Mouse (Mus musculus): Measurements from ENCODE around the gene Emp1.

Gene Emp1

GRCm38 (mm10) chr6:135362459-135363159 is at the start of gene Emp1:
Gene Emp1, plus strand, starts transcription at chr6:135362545.
- no peak for DNase-seq (ENCODE audit: low read depth, low spot score)

- DNase-seq (ENCODE audit: low read depth, low spot score), result peak; percentile 33
Measured at GRCm38 (mm10) chr6:135313981-135314380, 48.4 kb upstream of the Emp1 start.

GRCm38 (mm10) chr6:135316141-135316540 is 46.2 kb upstream of the Emp1 start:
- DNase-seq (ENCODE audit: low read depth, low spot score), result no peak

GRCm38 (mm10) chr6:135319431-135319933 is 42.9 kb upstream of the Emp1 start:
- peak; percentile 49 for DNase-seq (ENCODE audit: low read depth, low spot score)

DNA sequence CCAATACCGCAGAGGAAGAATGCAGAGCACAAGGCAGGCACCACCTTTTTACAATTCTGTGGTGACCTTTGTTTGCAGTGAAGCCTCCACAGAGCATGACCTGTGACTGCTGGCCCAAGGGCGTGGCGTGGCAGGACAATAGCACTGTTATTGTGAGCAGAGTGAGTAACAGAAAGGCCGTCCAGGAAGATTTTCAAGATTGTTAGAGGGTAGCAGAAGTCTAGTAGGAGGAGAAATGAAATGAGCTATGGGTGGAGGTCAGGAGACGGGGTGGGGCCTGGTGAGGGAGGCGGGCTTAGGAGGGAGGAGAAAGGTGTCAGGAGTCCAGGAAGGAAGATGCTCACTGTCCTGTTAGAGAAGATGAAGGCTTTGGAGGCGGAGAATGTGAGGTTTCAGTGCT is 39.6 kb upstream of the Emp1 start:
- peak; percentile 92 for DNase-seq (ENCODE audit: low read depth, low spot score)

GRCm38 (mm10) chr6:135323311-135323982 is 38.9 kb upstream of the Emp1 start:
- DNase-seq (ENCODE audit: low read depth, low spot score), result peak; percentile 58

DNA sequence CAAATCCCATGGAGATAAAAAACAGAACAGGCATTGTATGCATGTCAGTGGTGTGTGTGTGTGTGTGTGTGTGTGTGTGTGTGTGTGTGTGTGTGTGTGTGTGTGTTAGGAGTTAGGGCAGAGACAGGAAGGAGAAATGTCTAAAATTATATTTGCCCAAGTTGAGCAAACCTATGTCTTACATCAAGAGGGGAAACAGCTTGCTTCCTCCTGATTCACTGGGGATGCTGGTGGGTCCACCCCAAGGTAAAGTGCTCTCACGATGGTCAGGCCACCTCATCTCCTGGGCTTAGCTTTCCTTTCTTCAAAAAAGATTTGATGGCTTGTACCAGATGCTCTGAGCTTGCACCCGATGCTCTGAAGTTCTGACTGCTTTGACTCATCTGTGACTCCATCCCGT is 38.2 kb upstream of the Emp1 start:
- no peak for DNase-seq (ENCODE audit: low read depth, low spot score)

- DNase-seq (ENCODE audit: low read depth, low spot score), result peak; percentile 27
Measured at GRCm38 (mm10) chr6:135324686-135325300, 37.6 kb upstream of the Emp1 start.

- DNase-seq (ENCODE audit: low read depth, low spot score), result no peak
Measured at GRCm38 (mm10) chr6:135326847-135327246, 35.5 kb upstream of the Emp1 start.

- DNase-seq (ENCODE audit: low read depth, low spot score), result no peak
Measured at GRCm38 (mm10) chr6:135331916-135332315, 30.4 kb upstream of the Emp1 start.

DNA sequence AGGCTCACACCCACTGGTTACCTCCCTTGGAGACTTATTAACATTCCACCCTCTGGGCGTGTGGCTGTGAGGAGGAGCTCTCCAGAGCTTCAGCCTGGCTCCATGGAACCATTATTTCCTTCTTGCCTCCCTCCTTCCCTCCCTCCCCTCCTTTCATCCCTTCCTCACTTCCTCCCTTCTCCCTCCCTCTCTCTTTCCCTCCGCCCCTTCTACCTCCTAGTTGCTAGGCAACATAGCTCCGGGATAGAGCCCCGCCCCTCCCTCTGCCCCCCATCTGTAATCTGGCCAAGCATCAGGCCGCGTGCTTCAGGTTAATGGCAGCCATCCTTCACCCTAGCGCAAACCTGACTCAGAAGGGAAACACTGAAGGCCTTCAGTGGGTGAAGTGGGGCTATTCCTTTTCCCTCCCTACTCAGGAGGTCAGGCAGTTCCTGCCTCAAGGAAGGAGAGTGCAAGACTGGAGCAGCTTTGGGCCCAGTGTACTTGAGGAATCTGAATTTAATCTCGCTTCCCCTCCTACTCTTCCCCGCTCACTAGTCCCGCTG is 29.5 kb upstream of the Emp1 start:
- peak; percentile 70 for DNase-seq (ENCODE audit: low read depth, low spot score)

GRCm38 (mm10) chr6:135333994-135334651 is 28.2 kb upstream of the Emp1 start:
- DNase-seq (ENCODE audit: low read depth, low spot score), result peak; percentile 50

- DNase-seq (ENCODE audit: low read depth, low spot score), result no peak
Measured at GRCm38 (mm10) chr6:135336376-135336775, 26.0 kb upstream of the Emp1 start.

GRCm38 (mm10) chr6:135340355-135341075 is 21.8 kb upstream of the Emp1 start:
- no peak for DNase-seq (ENCODE audit: low read depth, low spot score)

DNA sequence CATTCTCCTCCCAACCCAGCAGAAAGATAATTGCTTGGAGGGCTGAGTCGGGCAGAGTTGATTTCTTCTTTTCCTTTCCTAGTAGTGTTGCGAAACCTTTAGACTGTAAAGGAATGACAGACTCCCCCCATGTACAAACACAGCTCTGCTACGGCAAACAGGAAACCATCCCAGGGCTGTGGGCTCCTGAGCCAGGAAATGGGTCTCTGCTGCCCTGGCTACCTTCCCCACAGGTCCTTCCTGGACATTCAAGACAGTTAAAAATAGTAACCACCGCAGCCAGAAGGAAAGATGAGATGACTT is 21.3 kb upstream of the Emp1 start:
- no peak for DNase-seq (ENCODE audit: low read depth, low spot score)

DNA sequence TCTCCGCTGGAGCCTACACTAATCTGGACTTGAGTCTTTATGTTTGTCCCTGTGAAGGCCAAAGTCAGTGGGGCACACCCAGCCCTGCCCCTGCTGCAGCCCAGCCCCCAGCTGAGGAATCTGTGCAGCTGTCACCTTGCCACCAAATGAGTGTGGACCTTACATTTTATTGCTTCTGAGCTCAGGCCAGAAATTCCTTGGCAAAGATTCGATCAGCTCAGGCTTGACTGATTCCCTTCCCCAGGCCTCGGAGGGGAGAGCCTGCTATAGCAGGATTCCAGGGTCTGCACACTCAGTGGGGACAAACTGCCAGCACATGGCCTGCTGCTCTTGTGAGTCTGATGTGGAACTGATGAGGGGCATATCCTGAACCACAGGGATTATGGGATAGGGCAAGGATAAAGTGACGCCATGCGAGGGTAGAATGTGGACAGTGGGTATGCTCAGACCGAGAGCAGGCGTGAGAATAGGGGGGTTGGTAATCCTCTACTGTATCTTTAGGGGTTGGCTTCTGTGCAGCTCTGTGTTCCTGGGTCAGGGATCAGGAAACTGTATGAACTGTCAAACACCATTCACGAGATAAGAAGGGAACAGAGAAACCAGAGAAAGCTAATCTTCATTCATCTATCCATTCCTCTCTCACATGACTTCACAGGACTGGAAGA is 10.6 kb upstream of the Emp1 start:
- DNase-seq (ENCODE audit: low read depth, low spot score), result peak; percentile 53

DNA sequence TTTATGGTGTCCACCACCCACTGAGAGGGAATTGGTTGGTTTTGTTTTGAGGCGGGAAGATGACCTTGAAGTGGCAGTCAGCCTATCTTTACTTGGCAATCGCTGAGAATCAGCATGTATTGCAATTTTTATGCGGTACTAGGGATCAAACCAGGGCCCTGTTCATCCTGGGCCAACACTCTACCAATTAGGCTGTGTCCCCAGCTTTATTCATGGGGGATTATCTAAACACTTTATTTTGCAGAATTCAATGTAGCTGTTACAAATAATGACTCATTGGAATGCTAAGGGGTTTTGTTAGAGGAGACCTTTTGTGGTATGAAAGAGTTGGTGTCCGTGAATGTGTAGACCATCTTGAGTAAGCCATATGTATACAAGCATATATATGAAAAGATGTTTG is 9.8 kb upstream of the Emp1 start:
- DNase-seq (ENCODE audit: low read depth, low spot score), result peak; percentile 49

GRCm38 (mm10) chr6:135354953-135355352 is 7.4 kb upstream of the Emp1 start:
- no peak for DNase-seq (ENCODE audit: low read depth, low spot score)

- DNase-seq (ENCODE audit: low read depth, low spot score), result no peak
Measured at GRCm38 (mm10) chr6:135360331-135360730, 2.0 kb upstream of the Emp1 start.

GRCm38 (mm10) chr6:135362098-135362458 is 267 bp upstream of the Emp1 start:
- DNase-seq (ENCODE audit: low read depth, low spot score), result no peak
